Mouse (Mus musculus): ENCODE data around the gene Spem2. TPM values are rescaled to one million over a fixed set of nuclear protein-coding genes. Genes with fewer than 3 reads are reported as not detected.

The Spem2 gene
- polyA plus RNA-seq, 2 experiments: not detected

- 38% methylated on average over 29 of the region's 30 CpGs for WGBS (ENCODE audit: insufficient replicate concordance)
- peaks cover 21 to 28% of the 10 kb centered on the region in 2 experiments for H3K4me1 ChIP-seq (replicated peaks; ENCODE audit: control insufficient read depth in 2 of 2, insufficient read depth in 2 of 2, low read length in 1 of 2)
- peaks cover 11% of the 10 kb centered on the region for H3K27me3 ChIP-seq (ENCODE audit: control insufficient read depth, insufficient read depth, low read length)
- no peak for ATAC-seq (ENCODE audit: insufficient read depth)
- DNase-seq (ENCODE audit: low read depth in 3 of 3, low spot score in 3 of 3): no peak
- H3K9me3 ChIP-seq (ENCODE audit: control insufficient read depth, low read length): no peaks in the 10 kb centered on the region
- no peak within 1 kb of the TSS for H3K4me3 ChIP-seq (ENCODE audit: insufficient read depth in 1 of 2, low read depth in 2 of 2, low read length in 2 of 2)
- no peak for TF ChIP-seq CTCF (IDR thresholded peaks at IDR 0.05; ENCODE audit: low read depth)
- TF ChIP-seq EP300 (IDR thresholded peaks at IDR 0.05; ENCODE audit: low read depth): no peak
- H3K27ac ChIP-seq: no peak within 1 kb of the TSS
- no peak within 1 kb of the TSS for H3K4me2 ChIP-seq (ENCODE audit: low read depth)
- H3K36me3 ChIP-seq (replicated peaks; ENCODE audit: control insufficient read depth, insufficient read depth, low read depth): no peaks in the 10 kb centered on the region
- no peak within 1 kb of the TSS for H3K9ac ChIP-seq (replicated peaks)
These were observed 40.1 kb upstream of the Spem2 start, which contains the start of gene Tnk1 for GRCm38 (mm10) chr11:69858113-69858998. Tnk1 (minus strand) TSS chr11:69858730.

GRCm38 (mm10) chr11:69855347-69855746 lies 37.1 kb upstream of the Spem2 start:
- ATAC-seq (ENCODE audit: insufficient read depth) (peak; percentile 19; the same call in 1 of the 2 replicates), DNase-seq (ENCODE audit: low read depth in 3 of 3, low spot score in 3 of 3) (no peak)
- Histone ChIP-seq H3K4me3 (ENCODE audit: insufficient read depth in 1 of 2, low read depth in 2 of 2, low read length in 2 of 2) (peak overlapping the region in 1 of 2 experiments; percentile 37; a peak in 1 of 4 replicates), H3K36me3 (replicated peaks; ENCODE audit: control insufficient read depth, insufficient read depth, low read depth) (peaks cover 13% of the 10 kb centered on the region), H3K27ac (peak overlapping the region; percentile 99), H3K4me2 (ENCODE audit: low read depth) (peak overlapping the region; percentile 86), H3K4me1 (replicated peaks; ENCODE audit: control insufficient read depth in 2 of 2, insufficient read depth in 2 of 2, low read length in 1 of 2) (peaks cover 39 to 46% of the 10 kb centered on the region in 2 experiments), H3K27me3 (ENCODE audit: control insufficient read depth, insufficient read depth, low read length) (peaks cover 11% of the 10 kb centered on the region), H3K9ac (replicated peaks) (peak overlapping the region; percentile 66; the same call in 1 of the 2 replicates), H3K9me3 (ENCODE audit: control insufficient read depth, low read length) (no peaks in the 10 kb centered on the region)
- 20% methylated on average over 16 of the region's 16 CpGs for WGBS (ENCODE audit: insufficient replicate concordance)
- TF ChIP-seq CTCF (IDR thresholded peaks at IDR 0.05; ENCODE audit: low read depth) (peak; percentile 92), EP300 (IDR thresholded peaks at IDR 0.05; ENCODE audit: low read depth) (no peak)

DNA sequence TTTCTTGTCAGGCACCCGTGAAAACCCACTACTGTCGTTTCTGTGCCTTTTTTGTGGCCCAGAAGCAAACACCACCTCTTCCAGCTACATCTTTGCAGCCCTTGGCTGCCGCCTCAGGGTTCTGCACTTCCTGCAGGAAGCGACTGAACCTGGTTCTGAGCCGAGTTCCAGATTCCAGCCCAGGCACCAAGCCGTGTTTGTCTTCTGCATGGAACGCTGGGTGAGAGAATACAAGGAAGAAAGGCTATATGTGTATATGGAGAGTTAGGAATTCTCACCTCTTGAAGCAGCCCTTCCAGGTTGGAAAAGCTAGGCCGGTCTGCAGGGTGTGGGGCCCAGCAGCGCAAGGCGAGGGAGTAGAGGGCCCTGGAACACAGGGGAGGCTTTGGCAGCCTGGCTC lies 36.4 kb upstream of the Spem2 start:
- Histone ChIP-seq H3K27ac (peak overlapping the region; percentile 99), H3K27me3 (ENCODE audit: control insufficient read depth, insufficient read depth, low read length) (peaks cover 11% of the 10 kb centered on the region), H3K36me3 (replicated peaks; ENCODE audit: control insufficient read depth, insufficient read depth, low read depth) (peaks cover 14% of the 10 kb centered on the region), H3K9ac (replicated peaks) (peak overlapping the region; percentile 66), H3K4me2 (ENCODE audit: low read depth) (peak overlapping the region; percentile 86), H3K4me3 (ENCODE audit: insufficient read depth in 1 of 2, low read depth in 2 of 2, low read length in 2 of 2) (peak overlapping the region; percentile 0 to 37; a peak in 2 of 4 replicates), H3K4me1 (replicated peaks; ENCODE audit: control insufficient read depth in 2 of 2, insufficient read depth in 2 of 2, low read length in 1 of 2) (peaks cover 39 to 50% of the 10 kb centered on the region in 2 experiments), H3K9me3 (ENCODE audit: control insufficient read depth, low read length) (no peaks in the 10 kb centered on the region)
- no peak for TF ChIP-seq CTCF (IDR thresholded peaks at IDR 0.05; ENCODE audit: low read depth)
- ATAC-seq (ENCODE audit: insufficient read depth): no peak
- 52% methylated on average over 10 of the region's 10 CpGs for WGBS (ENCODE audit: insufficient replicate concordance)
- DNase-seq (ENCODE audit: low read depth in 3 of 3, low spot score in 3 of 3): no peak

DNA sequence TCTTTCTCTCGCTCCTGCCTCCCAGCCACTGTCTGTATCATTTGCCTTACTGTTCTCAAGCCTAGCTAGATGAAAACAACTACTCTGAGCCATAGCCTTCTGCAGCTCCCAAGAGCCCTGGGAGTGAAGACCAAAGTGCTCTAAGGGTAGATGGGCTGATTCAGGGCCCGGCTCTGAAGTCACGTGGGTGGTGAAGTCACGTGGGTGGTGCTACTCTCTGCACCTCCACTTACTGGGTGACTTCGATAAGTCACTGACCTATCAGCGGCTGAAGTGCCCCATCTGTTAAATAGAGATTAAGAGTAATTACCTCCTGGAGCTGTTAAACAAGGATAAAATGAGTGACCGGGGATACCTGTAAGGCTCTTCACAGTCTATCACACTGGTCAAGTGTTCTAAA lies 35.7 kb upstream of the Spem2 start:
- Histone ChIP-seq H3K4me3 (ENCODE audit: insufficient read depth in 1 of 2, low read depth in 2 of 2, low read length in 2 of 2) (peak overlapping the region; percentile 46 to 47), H3K27me3 (ENCODE audit: control insufficient read depth, insufficient read depth, low read length) (peaks cover 7% of the 10 kb centered on the region), H3K4me2 (ENCODE audit: low read depth) (peak overlapping the region; percentile 86), H3K4me1 (replicated peaks; ENCODE audit: control insufficient read depth in 2 of 2, insufficient read depth in 2 of 2, low read length in 1 of 2) (peaks cover 39 to 51% of the 10 kb centered on the region in 2 experiments), H3K9me3 (ENCODE audit: control insufficient read depth, low read length) (no peaks in the 10 kb centered on the region), H3K36me3 (replicated peaks; ENCODE audit: control insufficient read depth, insufficient read depth, low read depth) (peaks cover 17% of the 10 kb centered on the region), H3K27ac (peak overlapping the region; percentile 99), H3K9ac (replicated peaks) (peak overlapping the region; percentile 71)
- DNase-seq (ENCODE audit: low read depth in 3 of 3, low spot score in 3 of 3): peak; percentile 98
- peak; percentile 96 for ATAC-seq (ENCODE audit: insufficient read depth)
- 7% methylated on average over 7 of the region's 7 CpGs for WGBS (ENCODE audit: insufficient replicate concordance)
- no peak for TF ChIP-seq CTCF (IDR thresholded peaks at IDR 0.05; ENCODE audit: low read depth)
- TF ChIP-seq EP300 (IDR thresholded peaks at IDR 0.05; ENCODE audit: low read depth): peak; percentile 97

DNA sequence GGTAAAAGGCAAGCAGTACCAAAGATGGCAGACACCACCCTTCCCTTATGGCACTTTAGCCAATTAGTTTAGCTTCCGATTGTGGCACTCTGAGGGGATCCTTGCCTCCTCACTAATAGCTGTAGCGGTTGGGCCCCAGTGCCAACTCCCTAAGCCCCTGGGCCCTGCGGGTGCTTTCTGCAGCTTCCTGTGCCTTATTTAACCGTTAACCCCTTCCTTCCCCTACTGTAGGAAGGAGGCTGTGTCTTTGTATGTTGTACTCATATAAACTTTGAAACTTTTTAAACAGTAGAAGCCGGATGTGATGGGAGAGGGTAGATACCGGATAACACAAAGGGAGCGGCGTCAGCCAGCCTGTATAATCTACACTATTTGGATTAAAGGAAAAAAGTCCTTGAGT lies 32.5 kb upstream of the Spem2 start:
- no peak for TF ChIP-seq CTCF (IDR thresholded peaks at IDR 0.05; ENCODE audit: low read depth)
- no peak for TF ChIP-seq EP300 (IDR thresholded peaks at IDR 0.05; ENCODE audit: low read depth)
- DNase-seq (ENCODE audit: low read depth in 3 of 3, low spot score in 3 of 3) (no peak), ATAC-seq (ENCODE audit: insufficient read depth) (no peak)
- WGBS (ENCODE audit: insufficient replicate concordance): 49% methylated on average over 8 of the region's 8 CpGs
- Histone ChIP-seq H3K27me3 (ENCODE audit: control insufficient read depth, insufficient read depth, low read length) (no peaks in the 10 kb centered on the region), H3K36me3 (replicated peaks; ENCODE audit: control insufficient read depth, insufficient read depth, low read depth) (peaks cover 20% of the 10 kb centered on the region), H3K4me3 (ENCODE audit: insufficient read depth in 1 of 2, low read depth in 2 of 2, low read length in 2 of 2) (no peak overlapping the region), H3K4me1 (replicated peaks; ENCODE audit: control insufficient read depth in 2 of 2, insufficient read depth in 2 of 2, low read length in 1 of 2) (peaks cover 57 to 68% of the 10 kb centered on the region in 2 experiments), H3K9ac (replicated peaks) (no peak overlapping the region), H3K27ac (peak overlapping the region; percentile 5), H3K4me2 (ENCODE audit: low read depth) (no peak overlapping the region), H3K9me3 (ENCODE audit: control insufficient read depth, low read length) (no peaks in the 10 kb centered on the region)
